Mouse (Mus musculus) G1E (cell line): Measurements from ENCODE around the gene Tmcc1.

Experiments used
- CTCF ChIP-seq: IDR thresholded peaks from 2 replicates; pipeline ENCODE4 v1.5.1; 2012; ENCODE audit warnings: low read depth, low read length, inconsistent platforms, mixed read lengths
- GATA2 ChIP-seq: IDR thresholded peaks from 2 replicates; pipeline ENCODE4 v1.6.1; 2012; ENCODE audit warnings: low read depth, low read length, inconsistent platforms, borderline replicate concordance

- TF ChIP-seq CTCF (no peak), GATA2 (no peak)
Measured at GRCm38 (mm10) chr6:116072221-116072745, 121.0 kb downstream of the Tmcc1 start.
